Mouse (Mus musculus) lung, postnatal 10 days (tissue): ENCODE results near the gene Map7.

Experiments used
- DNase-seq: peaks from one replicate; pipeline ENCODE4 v3.0.0; 2021

Map7 gene

GRCm38 (mm10) chr10:20148130-20148772 is at the start of gene Map7:
Gene Map7 (plus strand): TSS chr10:20148471.
- DNase-seq, result no peak

DNA sequence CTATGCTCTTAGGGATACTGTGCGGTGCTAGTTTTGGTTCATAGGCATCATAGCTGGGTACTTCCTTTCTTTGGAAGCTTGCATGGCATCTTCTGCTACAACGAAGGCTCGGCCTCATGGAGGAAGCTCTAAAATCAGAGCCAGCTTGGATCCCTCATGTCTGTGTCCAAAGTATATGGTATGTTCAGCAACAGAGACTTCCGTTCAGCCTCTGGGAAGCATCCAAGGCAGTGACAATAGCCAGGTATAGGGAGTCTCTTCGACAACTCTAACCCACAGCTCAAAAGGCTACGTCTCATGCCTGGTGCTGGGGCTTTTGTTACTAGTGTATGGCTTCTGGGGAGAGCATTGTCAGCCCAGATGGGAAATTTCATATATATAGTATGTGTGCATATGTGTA is 46.8 kb upstream of the Map7 start:
- DNase-seq, result no peak

- DNase-seq, result peak; percentile 91
These were observed 43.9 kb upstream of the Map7 start for GRCm38 (mm10) chr10:20104271-20104931.

- DNase-seq, result no peak
These were observed 42.7 kb upstream of the Map7 start for GRCm38 (mm10) chr10:20105575-20105974.

- no peak for DNase-seq
These were observed 41.2 kb upstream of the Map7 start for GRCm38 (mm10) chr10:20107031-20107430.

- DNase-seq, result no peak
These were observed 36.8 kb upstream of the Map7 start for GRCm38 (mm10) chr10:20111508-20111907.

DNA sequence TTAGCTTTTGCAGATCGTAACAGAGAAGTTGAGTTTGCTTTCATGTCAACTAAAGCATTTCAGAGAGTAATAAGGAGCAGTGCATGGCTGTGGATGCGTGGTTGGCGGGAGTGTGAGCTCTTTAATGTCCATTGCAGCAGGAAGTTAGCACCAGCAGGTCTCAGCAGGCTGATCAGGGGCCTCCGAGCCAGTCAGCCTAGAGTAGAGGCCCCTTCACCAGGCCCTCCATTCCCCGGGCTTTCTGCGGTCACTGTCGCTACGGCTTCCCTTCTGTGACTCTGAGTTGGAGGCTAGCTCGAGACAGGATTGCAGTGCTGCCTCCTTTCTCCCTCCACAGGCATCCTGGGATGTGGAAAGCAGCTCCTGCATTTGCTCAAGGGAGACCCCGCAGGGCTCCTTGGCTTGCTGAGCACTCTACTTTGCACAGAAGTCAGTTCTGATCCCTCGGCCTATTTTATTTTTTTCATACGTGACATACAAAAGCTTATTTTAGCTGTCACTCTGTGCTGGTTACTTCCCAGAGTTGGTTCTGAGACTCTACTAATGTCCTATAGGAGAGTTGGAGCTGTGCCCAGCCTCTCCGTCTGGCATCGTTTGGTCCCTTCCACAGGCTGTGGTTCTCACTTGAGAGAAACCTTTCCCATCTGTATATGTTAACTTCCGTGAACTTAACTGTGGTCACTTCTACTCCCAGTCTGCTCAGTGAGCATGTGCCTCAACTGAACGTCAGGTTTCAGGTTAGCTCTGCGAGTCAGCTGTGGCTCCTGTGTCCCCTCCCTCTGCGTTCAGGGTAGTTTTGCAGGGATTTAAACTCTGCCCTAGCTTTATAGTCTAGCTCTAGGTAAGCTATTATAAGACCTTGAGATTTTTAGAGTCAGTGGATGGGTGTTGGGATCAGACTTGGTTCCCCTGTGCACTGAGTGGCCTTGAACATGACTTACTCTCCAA is 36.0 kb upstream of the Map7 start:
- no peak for DNase-seq

DNA sequence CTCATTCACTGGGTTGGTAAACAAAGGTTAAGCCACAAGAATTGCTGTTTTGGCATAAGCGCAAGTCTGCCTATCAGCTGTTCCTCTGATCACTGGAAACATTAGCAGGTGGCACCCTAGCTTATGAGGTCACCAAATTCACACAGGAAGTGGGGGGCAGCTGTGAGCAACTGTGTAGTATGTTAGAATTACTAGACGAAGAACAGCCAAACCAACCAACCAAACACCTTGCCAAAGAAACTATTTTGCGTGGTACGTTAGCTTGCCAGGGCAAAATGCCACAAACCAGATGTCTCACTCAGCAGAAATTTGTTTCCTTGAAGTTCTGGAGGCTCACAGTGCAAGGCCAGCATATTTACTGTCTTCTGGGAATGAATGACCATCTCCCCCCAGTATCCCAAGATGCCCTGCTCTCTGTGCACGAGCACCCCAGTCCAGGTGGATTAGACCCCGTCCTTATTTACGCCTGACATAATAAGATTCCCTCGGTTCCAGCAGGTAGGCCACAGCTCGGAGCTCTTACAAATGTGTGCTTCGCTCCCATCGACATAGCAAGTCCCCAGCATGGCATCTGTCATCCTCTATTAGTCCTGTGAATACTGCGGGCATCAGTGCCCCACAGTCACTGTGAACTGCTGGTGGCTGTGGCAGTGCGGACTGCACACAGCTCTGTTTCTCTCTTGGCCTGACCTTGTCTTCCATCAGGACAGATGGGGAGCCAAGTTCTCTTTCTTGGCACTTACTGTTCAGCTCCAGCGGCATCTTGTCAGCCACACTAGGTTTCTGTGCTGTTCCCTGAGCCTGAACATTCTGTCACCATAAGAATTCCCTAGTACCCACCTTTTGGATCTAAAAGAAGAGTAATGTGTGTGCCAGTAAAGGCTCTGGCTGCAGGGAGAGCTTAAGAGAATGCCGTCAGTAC is 28.5 kb upstream of the Map7 start:
- no peak for DNase-seq

GRCm38 (mm10) chr10:20121981-20122380 is 26.3 kb upstream of the Map7 start:
- DNase-seq, result no peak

GRCm38 (mm10) chr10:20123401-20123800 is 24.9 kb upstream of the Map7 start:
- DNase-seq, result peak; percentile 39

DNA sequence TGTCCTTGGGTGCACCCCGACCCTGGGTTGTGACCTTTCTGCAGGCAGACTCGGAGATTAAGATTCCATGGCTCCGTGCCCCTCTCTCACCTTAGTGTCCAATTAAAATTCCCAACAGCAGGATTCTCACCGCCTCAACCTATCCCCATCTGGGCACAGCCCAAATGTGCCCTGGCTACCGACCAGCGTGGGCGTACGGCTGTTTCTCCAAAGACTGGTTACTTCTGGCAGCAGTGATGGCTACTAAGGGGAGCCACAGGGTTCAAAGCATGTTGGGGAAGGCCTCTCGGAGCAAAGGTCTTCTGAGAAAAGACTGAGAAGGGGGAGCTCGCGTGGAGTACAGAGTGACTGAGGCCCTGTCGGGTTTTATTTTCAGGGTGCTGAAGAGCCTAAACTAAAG is 23.7 kb upstream of the Map7 start:
- no peak for DNase-seq

DNA sequence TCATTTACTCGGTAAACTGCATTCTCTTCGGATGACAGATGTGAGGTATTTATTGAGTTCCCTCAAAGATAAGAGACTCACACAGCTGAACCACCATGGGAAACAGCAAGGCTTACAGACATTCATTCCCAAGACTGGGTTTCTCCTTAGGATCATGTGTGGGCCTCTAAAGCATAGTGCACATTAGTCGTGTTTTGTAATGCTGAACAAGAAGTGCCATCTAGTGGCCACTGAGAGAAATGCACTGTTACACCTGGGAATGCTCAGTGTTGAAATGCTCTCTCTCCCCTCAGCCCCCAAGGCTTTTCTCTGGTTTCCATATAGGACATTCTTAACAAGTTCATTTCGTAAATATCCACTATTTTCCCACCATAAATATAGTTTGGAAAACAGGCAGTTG is 23.0 kb upstream of the Map7 start:
- DNase-seq, result peak; percentile 71

DNA sequence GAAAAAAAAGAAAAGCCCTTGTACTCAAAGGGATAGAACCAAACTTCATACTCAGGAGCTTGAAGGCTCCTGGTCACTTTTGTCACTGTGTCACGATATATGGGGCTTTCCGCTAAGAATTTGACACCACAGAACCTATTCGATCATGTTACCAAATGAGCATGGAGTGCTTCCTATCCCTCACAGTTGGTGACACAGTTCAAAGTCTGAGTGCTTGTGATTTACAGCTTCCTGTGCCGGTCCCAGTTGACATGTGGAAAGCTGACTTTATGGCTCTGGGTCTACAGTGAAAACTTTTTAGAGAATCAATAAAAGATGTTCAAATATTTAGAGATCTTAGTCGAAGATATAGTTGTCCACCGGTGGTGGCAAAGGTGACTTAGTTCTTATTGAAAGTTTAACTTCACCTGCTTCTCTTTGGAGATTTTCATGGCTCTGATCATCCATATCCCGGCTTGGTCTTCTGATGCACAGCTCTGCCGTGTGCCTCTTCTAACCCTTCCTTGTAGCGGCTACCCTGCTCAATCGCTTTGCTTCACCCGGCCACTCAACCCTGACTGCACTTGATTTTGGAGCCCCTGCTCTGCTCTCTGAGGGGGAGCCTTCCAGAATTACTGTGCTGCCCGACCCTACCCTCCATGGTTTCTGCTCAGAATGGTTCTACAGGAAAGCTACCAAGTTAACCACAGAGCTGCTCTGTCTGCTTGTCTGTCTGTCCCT is 15.2 kb upstream of the Map7 start:
- no peak for DNase-seq

- DNase-seq, result peak; percentile 49
These were observed 12.8 kb upstream of the Map7 start for GRCm38 (mm10) chr10:20135350-20136058.

DNA sequence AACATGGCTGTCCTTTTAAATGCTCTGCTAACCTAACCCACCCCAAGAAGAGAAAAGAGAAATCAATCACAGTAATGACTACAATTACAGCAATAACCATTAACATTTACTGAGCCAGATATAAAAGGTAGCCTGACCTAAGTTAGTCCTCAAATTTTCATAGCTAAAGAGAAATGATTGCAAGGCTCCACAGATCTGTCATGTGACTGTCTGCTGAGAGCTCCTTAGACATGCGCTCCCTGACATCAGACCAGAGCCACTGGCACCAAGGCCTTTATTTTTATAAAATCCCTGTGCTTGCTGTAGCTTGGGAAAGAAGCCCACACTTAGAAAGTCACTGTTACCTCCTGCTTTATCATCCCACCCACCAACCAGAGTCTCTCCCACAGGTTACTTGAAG is 11.8 kb upstream of the Map7 start:
- no peak for DNase-seq

DNA sequence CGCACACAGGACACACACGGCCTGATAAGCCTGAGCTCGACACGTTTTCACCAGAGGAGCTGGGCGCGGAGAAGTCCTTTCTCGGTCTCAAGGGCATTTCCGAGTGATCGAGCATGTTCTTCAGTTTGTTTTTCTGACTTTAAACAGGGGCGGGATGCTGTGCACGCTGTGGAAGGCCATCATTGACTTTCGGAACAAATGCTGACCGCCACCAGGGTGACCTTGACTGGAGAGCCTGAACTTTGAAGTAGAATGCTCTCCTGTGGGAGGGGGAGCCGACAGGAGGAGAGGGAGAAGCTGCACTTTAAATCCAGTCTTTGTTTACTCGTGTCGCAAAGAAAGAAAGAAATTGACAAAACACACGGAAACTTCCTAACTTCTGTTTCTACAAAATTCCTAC is 6.9 kb upstream of the Map7 start:
- DNase-seq, result no peak

GRCm38 (mm10) chr10:20148773-20149120 is 476 bp downstream of the Map7 start:
- DNase-seq, result peak; percentile 76

DNA sequence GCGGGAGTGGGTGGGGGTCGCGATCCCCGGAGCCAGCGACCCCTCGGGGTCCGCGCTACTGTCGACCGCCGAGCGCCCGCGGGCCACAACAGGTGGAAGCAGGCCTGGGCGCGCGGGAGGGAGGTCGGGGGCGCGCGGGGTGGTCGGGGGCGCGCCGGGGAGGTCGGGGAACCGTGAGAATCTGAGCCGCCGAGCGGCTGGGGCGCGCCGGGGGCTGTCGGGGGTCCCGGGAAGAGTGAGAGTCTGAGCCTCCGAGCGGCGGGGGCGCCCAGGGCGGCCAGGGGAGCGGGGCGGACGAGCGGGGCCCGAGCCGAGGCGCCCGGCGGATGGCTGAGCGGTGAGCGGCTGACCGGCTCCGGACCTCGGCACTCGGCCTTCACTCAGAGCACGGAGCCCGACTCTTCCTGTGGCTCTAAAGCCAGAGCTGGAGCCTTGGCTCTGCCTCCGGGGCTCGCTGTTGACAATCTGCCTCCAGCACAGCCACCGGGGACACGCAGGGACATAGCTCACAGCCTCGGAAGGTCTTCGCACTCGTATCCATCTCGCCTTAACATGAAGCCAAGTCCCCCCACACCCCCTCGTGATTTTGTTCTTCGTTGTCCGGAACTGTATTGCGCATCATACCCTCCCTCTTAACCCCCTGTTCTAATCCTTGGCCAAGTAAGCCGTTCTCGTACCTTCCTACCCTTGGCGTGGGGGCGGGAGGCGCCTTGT is 1.0 kb downstream of the Map7 start:
- peak; percentile 43 for DNase-seq

- no peak for DNase-seq
These were observed 1.6 kb downstream of the Map7 start for GRCm38 (mm10) chr10:20149835-20150355.

GRCm38 (mm10) chr10:20152131-20152530 is 3.9 kb downstream of the Map7 start:
- DNase-seq, result no peak
